Mouse (Mus musculus) frontal cortex, adult (tissue): Measurements from ENCODE around the gene 1700030J22Rik.

ENCODE experiments used
- ATAC-seq: cut with Nextera tagmentation; 2 replicates; pipeline ENCODE4 v1.9.2; 2017; ENCODE audit warnings: mild to moderate bottlenecking, moderate library complexity, mixed read lengths; ENCODE audit not compliant: low TSS enrichment

1700030J22Rik gene

DNA sequence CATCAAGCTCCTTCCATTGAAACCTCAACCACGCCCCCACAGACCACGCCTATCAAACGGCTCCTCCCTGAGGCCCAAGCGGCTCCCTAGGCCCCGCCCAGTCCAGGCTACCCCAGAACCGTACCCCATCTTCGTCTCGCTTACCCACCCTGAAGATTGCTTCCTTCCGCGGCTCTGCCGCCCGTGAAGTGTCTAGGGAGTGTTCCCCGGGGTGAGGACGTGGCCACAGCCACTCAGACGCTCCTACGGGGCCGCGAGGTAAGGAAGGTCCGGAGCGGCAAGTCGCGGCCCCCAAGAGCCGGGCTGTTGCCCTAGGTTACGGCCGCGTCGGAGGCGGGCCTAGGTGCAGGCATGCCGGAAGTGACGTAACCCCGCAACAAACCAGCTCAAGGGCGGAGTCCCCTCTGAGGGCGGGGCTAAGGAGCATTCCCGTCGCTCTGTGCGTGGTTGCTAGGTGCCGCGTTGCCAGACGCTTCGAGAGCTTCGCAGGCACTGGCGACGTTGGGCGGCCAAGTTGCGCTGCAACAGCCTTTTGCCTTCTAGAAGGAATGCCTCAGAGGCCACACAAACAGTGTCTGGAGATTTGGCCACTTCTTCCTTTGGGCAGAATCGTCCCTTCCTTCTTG, at the start of gene 1700030J22Rik:
TSS of gene 1700030J22Rik (minus strand) at position 329 of the 626 bp plus-strand sequence.
- peak; percentile 96 for ATAC-seq

DNA sequence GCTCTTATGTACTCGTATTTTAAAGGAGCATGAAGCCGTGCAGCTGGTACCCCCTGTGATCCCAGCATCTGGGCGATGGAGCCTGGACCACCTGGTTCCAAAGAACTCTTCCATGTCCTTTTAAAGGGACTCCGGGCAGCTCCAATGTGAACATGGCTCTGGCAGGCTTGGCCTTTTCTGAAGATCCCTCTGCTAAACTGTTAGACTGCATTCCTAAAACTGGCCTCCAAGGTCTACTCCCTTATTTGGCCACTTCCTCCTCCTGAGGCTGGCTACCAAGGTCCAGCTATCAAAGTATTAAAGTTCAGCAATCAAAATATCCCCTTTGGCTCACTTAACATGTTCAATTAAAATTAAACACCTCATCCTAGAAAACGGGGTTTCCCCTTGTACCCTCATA, 48.8 kb upstream of the 1700030J22Rik start:
- ATAC-seq = no peak

- ATAC-seq = no peak
Observed at GRCm38 (mm10) chr8:117022297-117022993, 43.7 kb upstream of the 1700030J22Rik start.

DNA sequence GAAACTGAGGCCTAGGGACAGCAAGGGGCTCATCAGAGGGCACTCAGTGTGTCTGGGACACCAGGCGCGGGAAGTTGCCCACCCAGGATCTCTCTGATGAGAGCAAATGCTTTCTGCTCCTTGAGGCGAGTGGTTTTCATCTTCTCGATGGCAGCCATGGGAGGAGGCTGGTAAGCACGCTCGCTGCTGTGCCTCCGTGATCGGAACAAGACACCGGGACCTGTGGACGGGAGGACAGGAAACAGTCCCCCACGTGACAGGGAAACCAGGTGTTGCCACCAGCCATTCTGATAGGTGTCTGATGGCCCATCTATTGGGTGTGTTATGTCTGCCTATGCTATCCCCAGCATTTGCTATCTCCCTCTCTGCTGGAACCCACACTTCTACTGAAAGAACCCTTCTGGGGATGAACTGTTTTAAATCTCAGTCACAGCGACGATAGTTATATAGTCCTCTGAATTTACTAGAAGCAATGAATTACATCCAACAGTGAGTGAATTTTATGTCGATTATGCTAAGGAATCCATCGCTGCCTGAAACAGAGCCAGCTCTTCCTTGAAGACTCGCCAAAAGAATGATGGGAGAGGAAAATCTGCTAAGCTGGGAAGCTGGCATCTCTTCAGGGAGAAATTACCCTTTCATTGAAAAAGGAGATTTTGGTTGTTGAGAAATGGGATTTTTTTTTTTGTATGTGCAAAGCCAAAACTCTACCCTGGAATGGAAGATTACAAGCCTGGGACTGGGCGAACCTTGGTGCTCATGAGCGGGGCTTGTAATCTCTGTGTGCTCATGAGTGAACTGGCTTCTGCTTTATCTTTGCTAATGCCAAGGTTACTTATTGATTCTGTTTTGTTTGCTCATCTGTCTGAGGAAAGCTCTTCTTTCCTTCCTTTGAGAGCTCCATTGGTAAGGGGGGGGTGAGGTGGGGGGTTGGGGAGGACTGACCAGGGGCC, 40.8 kb upstream of the 1700030J22Rik start:
- peak; percentile 79 for ATAC-seq

DNA sequence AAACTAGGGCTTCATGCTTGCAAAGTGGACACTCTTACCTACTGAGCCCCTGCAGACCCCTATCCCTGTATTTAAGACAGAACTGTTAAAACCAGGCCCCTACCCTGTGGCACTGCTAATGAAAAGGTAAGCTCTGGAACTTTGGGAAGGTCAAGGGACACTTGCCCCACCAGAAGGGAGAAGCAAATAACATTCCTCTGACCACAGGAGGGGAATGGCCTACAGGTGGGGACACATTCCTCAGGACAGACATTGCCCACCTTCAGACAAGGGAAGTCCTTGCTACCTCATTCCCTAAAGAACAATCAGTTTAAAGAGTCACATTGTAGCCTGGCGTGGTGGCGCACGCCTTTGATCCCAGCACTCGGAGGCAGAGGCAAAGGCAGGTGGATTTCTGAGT, 39.1 kb upstream of the 1700030J22Rik start:
- no peak for ATAC-seq

DNA sequence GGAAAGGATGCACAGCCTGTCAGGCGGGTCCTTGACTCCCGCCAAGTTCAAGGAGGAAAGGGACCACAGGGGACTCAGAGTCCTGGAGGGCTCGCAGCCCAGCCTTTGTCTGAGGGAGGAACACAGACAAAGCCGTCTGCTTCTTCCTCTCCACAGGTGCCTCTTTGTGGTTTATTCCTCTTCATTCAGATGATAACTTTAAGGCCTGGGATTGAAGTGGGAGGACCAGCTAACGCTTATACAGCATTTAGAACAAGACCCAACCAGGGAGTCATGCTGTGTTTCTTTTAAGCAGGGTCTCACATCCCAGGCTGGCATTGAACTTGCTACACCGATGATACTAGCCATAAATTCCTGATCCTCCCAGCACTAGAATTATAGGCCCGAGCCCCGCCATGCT, 38.2 kb upstream of the 1700030J22Rik start:
- ATAC-seq = no peak

- no peak for ATAC-seq
Observed at GRCm38 (mm10) chr8:117015670-117016069, 36.9 kb upstream of the 1700030J22Rik start.

- ATAC-seq = no peak
Observed at GRCm38 (mm10) chr8:117011366-117011765, 32.6 kb upstream of the 1700030J22Rik start.

DNA sequence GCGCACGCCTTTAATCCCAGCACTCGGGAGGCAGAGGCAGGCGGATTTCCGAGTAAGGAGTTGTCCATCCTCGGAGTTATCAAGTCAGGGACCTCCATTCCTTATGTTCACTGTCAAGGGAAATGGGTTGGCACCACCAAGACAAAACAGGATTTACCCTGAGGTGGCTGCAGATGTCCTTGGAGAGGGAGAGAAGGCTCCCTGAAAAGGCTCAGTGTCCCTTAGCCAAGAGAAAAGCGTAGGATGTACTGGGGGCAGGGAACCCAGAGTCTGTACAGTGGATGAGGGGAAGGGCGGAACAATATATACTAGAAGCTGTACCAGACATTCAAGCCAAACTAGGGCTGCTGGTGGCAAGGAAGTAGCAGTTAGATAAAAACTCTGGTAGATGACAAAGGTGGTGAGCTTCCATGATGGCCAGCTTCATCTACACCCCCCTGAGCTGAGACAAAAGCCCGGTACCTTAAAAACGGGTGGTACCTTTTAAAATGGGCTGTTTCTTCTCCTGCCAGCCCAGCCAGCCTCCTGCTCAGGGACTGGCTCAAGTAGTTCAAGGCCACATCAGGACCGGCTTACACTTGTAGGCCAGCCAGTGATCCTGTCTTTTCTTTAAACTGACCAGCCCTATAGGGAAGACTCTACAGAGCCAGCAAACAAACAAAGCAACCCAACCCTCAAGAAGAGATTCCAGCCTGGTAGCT, 15.4 kb upstream of the 1700030J22Rik start:
- ATAC-seq = no peak

- ATAC-seq = peak; percentile 99
Observed at GRCm38 (mm10) chr8:116993095-116993867, 14.5 kb upstream of the 1700030J22Rik start, which contains the start of gene Gcsh. TSS of gene Gcsh (minus strand) at chr8:116993537.

DNA sequence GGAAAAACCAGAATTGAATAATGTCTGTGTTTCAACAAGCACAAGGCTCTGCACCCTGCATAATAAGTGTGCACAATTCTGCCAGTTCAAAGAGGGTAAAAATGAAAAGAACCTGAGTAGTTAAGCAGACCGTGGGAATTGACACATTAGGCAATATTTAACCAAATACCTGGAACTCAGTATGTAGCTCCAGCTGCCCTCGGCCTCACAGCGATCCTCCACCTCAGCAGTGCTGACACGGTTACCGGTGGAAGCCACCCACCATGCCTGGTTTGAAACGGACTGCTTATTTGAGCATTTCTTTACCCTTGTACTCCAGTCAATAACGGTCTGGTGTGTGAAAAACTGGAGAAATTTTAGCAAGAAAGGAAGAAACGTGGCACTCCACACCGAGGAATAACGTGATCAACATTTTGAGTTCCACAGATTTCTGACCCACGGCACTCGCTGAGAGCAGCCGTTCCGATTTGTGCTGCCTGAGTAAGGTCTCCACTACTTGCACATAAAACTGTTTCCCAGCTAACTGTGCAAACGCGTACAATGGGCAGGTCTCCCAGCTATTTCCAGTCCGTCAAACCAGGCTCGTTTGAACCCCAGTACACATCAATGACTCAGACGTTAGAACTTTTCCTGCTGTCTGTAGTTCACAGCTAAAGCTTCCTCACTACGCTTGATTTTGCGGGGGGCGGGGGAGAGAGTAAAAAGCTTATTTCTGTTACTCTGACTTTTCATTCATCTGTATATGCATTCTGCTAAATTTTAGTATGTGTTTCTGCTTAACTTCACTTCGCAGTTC, 13.6 kb upstream of the 1700030J22Rik start:
- peak; percentile 9; the same call in 1 of the 2 replicates for ATAC-seq

GRCm38 (mm10) chr8:116991241-116991640, 12.5 kb upstream of the 1700030J22Rik start:
- no peak for ATAC-seq

DNA sequence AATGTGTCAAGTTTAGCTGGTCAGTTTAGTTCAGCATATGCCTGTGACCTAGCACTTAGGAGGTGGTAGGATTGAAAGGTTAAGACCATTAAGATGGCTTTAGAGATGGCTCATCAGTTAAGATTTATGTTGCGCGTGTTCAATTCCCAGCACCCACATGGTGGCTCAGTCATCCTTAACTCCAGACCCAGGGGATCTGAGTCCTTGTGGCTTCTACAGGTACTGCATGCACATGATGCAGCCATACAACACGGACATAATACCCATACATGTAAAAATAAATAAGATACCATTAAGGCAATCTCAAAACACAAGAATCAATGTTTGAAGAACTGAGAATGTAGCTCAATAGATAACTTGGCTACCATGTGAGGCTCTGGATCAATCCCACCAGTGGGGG, 11.1 kb upstream of the 1700030J22Rik start:
- no peak for ATAC-seq

- peak; percentile 38 for ATAC-seq
Observed at GRCm38 (mm10) chr8:116980117-116980516, 1.4 kb upstream of the 1700030J22Rik start.

DNA sequence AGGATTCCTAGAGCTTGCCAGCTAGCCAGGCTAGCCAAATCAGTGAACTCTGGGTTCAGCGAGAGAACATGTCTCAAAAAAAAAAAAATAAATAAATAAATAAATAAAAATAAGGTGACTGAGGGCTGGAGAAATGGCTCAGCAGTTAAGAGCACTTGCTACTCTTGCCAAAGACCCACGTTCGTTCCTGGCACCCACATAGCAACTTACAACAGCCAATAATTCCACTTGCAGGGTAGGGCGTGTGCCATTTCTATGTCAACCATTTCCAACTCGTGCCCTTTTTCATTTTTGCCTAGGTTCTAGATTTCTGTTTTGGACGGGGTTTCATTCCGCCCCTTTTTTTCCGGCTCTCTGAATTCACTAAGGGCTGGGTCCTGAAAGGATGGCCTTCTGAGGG, 707 bp downstream of the 1700030J22Rik start:
- no peak; the same call in 1 of the 2 replicates for ATAC-seq

DNA sequence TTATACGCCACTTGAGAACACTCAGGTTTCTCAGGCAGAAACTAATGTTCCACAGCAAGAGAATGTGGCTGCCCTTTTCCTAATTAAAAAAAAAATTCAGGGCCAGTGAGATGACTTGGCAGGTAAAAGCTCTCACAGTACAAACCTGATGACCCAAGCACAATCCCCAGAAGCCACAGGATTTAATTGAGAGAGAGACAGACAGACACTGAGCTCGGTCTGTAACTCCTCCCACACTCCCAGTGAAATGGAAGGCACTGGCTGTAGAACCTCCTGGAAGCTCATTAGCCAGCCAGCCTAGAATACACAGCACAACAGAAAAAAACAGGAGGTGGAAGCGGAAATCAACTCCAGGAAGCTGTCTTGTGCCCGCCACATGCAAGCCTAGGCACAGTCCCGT, 3.2 kb downstream of the 1700030J22Rik start:
- no peak for ATAC-seq

DNA sequence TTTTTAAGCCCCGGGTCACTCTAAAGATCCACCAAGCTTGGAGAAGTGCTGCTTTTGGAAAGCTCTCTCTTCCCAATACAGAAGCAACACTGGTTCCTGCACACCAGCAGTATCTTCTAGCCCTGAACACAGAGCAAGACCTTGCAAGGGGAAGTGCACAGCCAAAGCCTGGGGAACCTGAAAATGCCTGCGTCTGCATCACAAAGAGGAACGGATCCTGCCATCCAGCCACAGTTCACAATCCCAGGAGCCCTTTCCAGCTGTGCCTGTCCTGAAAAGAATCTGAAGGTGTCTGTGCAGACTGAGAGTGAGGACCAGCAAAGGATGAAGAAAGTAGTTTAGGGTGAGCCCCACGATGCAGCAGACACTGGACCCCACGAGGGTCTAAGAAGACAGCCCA, 3.7 kb downstream of the 1700030J22Rik start:
- ATAC-seq = no peak

DNA sequence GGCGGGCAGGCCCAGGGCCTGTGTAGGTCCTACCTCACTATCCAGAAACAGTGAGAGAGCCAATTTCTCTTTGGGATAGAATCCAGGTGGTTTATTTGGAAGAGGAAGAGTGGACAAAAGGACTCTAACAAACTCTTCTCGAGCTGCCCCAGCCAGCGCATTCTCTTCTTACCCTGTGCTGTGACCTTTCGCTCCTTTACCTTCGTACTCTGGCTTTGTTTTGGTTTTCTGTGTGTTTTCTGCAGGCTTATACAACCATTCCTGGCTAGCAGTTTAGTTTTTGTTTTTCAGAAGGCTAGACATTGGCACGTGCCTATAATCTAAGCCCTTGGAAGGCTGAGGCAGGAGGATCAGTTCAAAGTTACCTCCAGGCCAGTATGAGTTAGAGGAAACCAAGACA, 9.2 kb downstream of the 1700030J22Rik start:
- ATAC-seq = no peak

- ATAC-seq = peak; percentile 95
Observed at GRCm38 (mm10) chr8:116954415-116954814, 24.3 kb downstream of the 1700030J22Rik start.

DNA sequence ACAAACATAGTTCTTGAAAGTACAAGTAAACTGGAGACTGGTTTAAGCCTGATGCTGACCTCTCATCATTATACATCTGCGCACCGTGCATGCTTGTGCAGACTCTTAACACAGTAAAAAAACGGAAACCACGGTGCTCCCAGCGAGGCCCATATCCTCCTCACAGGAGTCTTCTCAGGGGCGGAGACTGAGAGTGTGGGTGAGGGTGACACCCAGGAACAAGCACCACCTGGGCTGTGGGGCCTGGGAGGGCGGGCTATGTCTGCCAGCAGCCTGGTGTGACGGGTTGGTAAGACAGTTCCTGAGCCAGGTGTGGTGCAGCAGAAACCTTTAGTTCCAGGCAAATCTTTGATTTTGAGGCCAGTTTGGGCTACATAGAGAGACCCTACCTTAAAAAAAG, 26.3 kb downstream of the 1700030J22Rik start:
- no peak for ATAC-seq
